ENCODE assay signal across 10 mouse cellular contexts in the genomic region with DNA sequence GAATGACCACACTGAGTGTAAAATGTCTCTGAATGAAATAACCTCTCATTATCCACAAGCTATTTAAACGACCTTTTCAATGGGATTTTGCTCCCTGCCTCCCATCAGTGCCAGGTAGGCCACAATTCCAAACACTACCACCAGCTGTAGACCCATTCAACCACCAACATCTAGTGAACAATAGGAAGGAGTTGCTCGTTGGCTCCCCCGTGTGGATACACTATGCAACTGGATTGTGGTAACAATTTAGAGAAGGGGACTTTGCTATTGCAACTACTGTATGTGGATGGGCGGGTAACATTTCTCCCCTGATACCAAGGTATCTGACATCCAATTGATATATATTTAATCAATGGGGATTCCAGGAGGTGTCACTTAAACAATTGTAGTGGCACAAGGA. TPM values are rescaled to one million over a fixed set of nuclear protein-coding genes. Genes with fewer than 3 reads are reported as not detected.
DNase-seq lines count a peak whose midpoint lies in the region; ATAC-seq and TF ChIP-seq lines count a peak whose summit lies in the region.
"Had no signal": no experiment of that assay in that cellular context is flagged by ENCODE, and none has a peak within 500 bp of the region (broad histone marks: within the 10 kb centered on the region; RNA-seq: fewer than 3 reads in every experiment).

No protein-coding gene starts in this region.

- ATAC-seq in cerebellum, adult (ENCODE audit: insufficient number of reproducible peaks, low FRiP score, low TSS enrichment) = no peak
- no peak for ATAC-seq in neural tube, embryonic 15.5 days (ENCODE audit: low FRiP score)
- ATAC-seq in inflammation-experienced regulatory T-cells, adult 6 months = peak; percentile 75
- no peak for ATAC-seq in liver, postnatal 0 days

- no peaks in the 10 kb centered on the region for H3K36me3 ChIP-seq in neural tube, embryonic 15.5 days
- H3K36me3 ChIP-seq in liver, postnatal 0 days (replicated peaks; ENCODE audit: insufficient read depth, low read length) = no peaks in the 10 kb centered on the region
- H3K36me3 ChIP-seq: heart, embryonic 13.5 days; neural tube, embryonic 12.5 days had no signal

- H3K27ac ChIP-seq in neural tube, embryonic 15.5 days (replicated peaks) = no peak overlapping the region
- no peak overlapping the region for H3K27ac ChIP-seq in liver, postnatal 0 days (ENCODE audit: low read depth)
- H3K27ac ChIP-seq: heart, embryonic 13.5 days; neural tube, embryonic 12.5 days had no signal

- H3K9me3 ChIP-seq in neural tube, embryonic 15.5 days (replicated peaks) = no peaks in the 10 kb centered on the region
- H3K9me3 ChIP-seq in liver, postnatal 0 days (ENCODE audit: low read length) = no peaks in the 10 kb centered on the region
- H3K9me3 ChIP-seq: heart, embryonic 13.5 days; neural tube, embryonic 12.5 days had no signal

- no peak for TF ChIP-seq EP300 in liver, postnatal 0 days (IDR thresholded peaks at IDR 0.05; ENCODE audit: low read depth)

- no peak overlapping the region for H3K4me2 ChIP-seq in neural tube, embryonic 15.5 days
- H3K4me2 ChIP-seq in liver, postnatal 0 days (ENCODE audit: low read depth, low read length) = no peak overlapping the region
- H3K4me2 ChIP-seq: heart, embryonic 13.5 days; neural tube, embryonic 12.5 days had no signal

- DNase-seq in cerebellum, adult 11 months = peak; percentile 6
- peak; percentile 44 for DNase-seq in neural tube, embryonic 10.5 days (ENCODE audit: extremely low spot score, low spot score)
- peak; percentile 46 to 62 for DNase-seq in cerebellum, postnatal 4 days (ENCODE audit: low spot score in 2 of 2)
- peak; percentile 63 for DNase-seq in liver, postnatal 0 days
- DNase-seq in right cerebral cortex, postnatal 14 days = peak; percentile 74

- TF ChIP-seq CTCF in liver, postnatal 0 days (IDR thresholded peaks at IDR 0.05; ENCODE audit: low read depth) = peak; percentile 83

- H3K9ac ChIP-seq in neural tube, embryonic 15.5 days (replicated peaks) = no peak overlapping the region
- no peak overlapping the region for H3K9ac ChIP-seq in liver, postnatal 0 days (replicated peaks)
- H3K9ac ChIP-seq: heart, embryonic 13.5 days; neural tube, embryonic 12.5 days had no signal

- no peaks in the 10 kb centered on the region for H3K27me3 ChIP-seq in neural tube, embryonic 15.5 days (replicated peaks)
- H3K27me3 ChIP-seq in liver, postnatal 0 days (ENCODE audit: insufficient read depth, low read length) = no peaks in the 10 kb centered on the region
- H3K27me3 ChIP-seq: neural tube, embryonic 12.5 days had no signal

- 36% methylated on average over 4 of the region's 4 CpGs for WGBS in neural tube, embryonic 15.5 days
- WGBS in liver, postnatal 0 days (ENCODE audit: insufficient replicate concordance) = 23% methylated on average over 4 of the region's 4 CpGs

- no peaks in the 10 kb centered on the region for H3K4me1 ChIP-seq in neural tube, embryonic 15.5 days
- H3K4me1 ChIP-seq in liver, postnatal 0 days (ENCODE audit: insufficient read depth) = no peaks in the 10 kb centered on the region
- H3K4me1 ChIP-seq: heart, embryonic 13.5 days; neural tube, embryonic 12.5 days had no signal

- no peak overlapping the region for H3K4me3 ChIP-seq in neural tube, embryonic 15.5 days (replicated peaks)
- no peak overlapping the region for H3K4me3 ChIP-seq in liver, postnatal 0 days (ENCODE audit: low read depth, low read length)
- H3K4me3 ChIP-seq: heart, embryonic 13.5 days; neural tube, embryonic 12.5 days had no signal

RNA-seq across cellular contexts. Expression of a gene that starts 31.2 kb away (rescaled TPM):
- polyA plus RNA-seq in neural tube, embryonic 15.5 days (2015; fragmentation: Nextera tagmentation; extraction: Ambion mirVana) = 8.9 and 11.3 TPM in 2 replicates
- polyA plus RNA-seq in inflammation-experienced regulatory T-cells, adult 6 months (2017; shearing (Covaris generic)) = not detected
- 0.85 and 16.9 TPM in 2 replicates for polyA plus RNA-seq in liver, postnatal 0 days (2015; fragmentation: Nextera tagmentation; extraction: Ambion mirVana)

RNA-seq across cellular contexts. Expression of a gene that starts 47.4 kb away (rescaled TPM):
- polyA plus RNA-seq in neural tube, embryonic 15.5 days (2015; fragmentation: Nextera tagmentation; extraction: Ambion mirVana) = 25.6 and 29.8 TPM in 2 replicates
- 10 to 100 TPM in 2 of 3 experiments, 1 to 10 TPM in 1; 8.5 to 11.0 (median 10.6) TPM for polyA plus RNA-seq in inflammation-experienced regulatory T-cells, adult 6 months (2017; shearing (Covaris generic))
- 0.14 and 0.22 TPM in 2 replicates for polyA plus RNA-seq in liver, postnatal 0 days (2015; fragmentation: Nextera tagmentation; extraction: Ambion mirVana)

Comparison
In these comparisons a context has a peak if more than half of its experiments do, and no peak if none do; other contexts are left out.
1. DNase-seq: peak in every context shown above with its lines; median percentile 74 in right cerebral cortex, postnatal 14 days; 63 in liver, postnatal 0 days; 54 in cerebellum, postnatal 4 days; 44 in neural tube, embryonic 10.5 days; 6 in cerebellum, adult 11 months.